ENCODE assay signal across 8 mouse cellular contexts in the genomic region with DNA sequence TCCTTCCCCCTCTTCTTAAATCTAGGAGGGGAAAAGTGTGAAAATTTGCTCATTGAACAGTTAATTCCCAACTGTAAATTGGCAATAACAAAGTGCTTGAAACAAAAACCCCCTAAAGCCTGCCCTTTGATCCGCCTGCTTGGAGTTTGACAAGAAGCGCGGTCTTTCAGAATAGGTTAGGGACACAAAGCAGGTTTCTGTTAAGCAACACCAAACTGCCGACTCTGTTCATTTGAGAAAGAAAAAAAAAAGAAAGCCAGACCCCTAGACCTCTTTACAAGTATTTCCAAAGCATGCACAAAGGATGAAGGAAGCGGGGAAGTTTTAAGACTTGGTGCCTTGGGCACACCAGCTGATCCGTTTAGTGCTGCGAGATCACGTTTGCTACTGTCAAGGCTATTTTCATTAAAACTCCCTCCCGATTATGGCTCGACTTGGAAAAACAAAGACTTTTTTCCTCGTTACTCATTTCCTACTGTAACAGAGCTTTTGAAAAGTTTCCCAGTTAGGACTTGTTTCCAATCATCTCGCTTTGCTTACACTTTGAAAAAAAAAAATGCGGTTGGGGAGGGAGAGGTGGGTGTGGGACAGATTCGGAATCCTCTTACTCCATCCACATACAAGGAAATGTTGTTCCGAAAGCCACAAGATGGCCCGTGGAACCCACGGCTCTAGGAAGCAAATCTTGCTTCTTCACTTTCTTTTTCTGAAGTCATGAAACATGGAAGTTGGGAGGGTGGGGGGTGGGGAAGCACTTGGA. TPM values are rescaled to one million over a fixed set of nuclear protein-coding genes. Genes with fewer than 3 reads are reported as not detected.
DNase-seq lines count a peak whose midpoint lies in the region; ATAC-seq and TF ChIP-seq lines count a peak whose summit lies in the region.

No protein-coding gene starts in this region.

- peak overlapping the region; percentile 44; the same call in 1 of the 2 replicates for H3K4me3 ChIP-seq in forebrain, postnatal 0 days (ENCODE audit: low read depth, low read length)
- H3K4me3 ChIP-seq in kidney, embryonic 14.5 days (ENCODE audit: low read length) = peak overlapping the region; percentile 45
- H3K4me3 ChIP-seq in midbrain, embryonic 16.5 days (ENCODE audit: low read depth, low read length) = peak overlapping the region; percentile 58; the same call in 1 of the 2 replicates

- H3K9ac ChIP-seq in forebrain, postnatal 0 days = no peak overlapping the region
- peak overlapping the region; percentile 70 for H3K9ac ChIP-seq in kidney, embryonic 14.5 days (ENCODE audit: low read depth, low read length)
- H3K9ac ChIP-seq in midbrain, embryonic 16.5 days (ENCODE audit: low read depth, low read length) = no peak overlapping the region; the same call in 1 of the 2 replicates

- H3K4me2 ChIP-seq in forebrain, postnatal 0 days (ENCODE audit: low read depth) = peak overlapping the region; percentile 91
- H3K4me2 ChIP-seq in kidney, embryonic 14.5 days (replicated peaks; ENCODE audit: low read depth, low read length) = peak overlapping the region; percentile 75
- peak overlapping the region; percentile 97 for H3K4me2 ChIP-seq in midbrain, embryonic 16.5 days (ENCODE audit: low read length)

- H3K27ac ChIP-seq in forebrain, postnatal 0 days (ENCODE audit: low read depth, low read length) = peak overlapping the region; percentile 40; the same call in 1 of the 2 replicates
- peak overlapping the region; percentile 98 for H3K27ac ChIP-seq in kidney, embryonic 14.5 days (ENCODE audit: low read depth, low read length)
- H3K27ac ChIP-seq in midbrain, embryonic 16.5 days (ENCODE audit: low read length) = peak overlapping the region; percentile 68

- peaks cover 17% of the 10 kb centered on the region for H3K27me3 ChIP-seq in forebrain, postnatal 0 days (ENCODE audit: insufficient read depth, low read length)
- no peaks in the 10 kb centered on the region for H3K27me3 ChIP-seq in kidney, embryonic 14.5 days (ENCODE audit: control insufficient read depth, insufficient read depth, low read length)
- peaks cover 3% of the 10 kb centered on the region; the same call in 1 of the 2 replicates for H3K27me3 ChIP-seq in midbrain, embryonic 16.5 days (ENCODE audit: control insufficient read depth, insufficient read depth, low read depth, low read length)

- no peaks in the 10 kb centered on the region for H3K9me3 ChIP-seq in forebrain, postnatal 0 days (ENCODE audit: low read length)
- no peaks in the 10 kb centered on the region for H3K9me3 ChIP-seq in kidney, embryonic 14.5 days (ENCODE audit: control insufficient read depth, low read length)
- no peaks in the 10 kb centered on the region for H3K9me3 ChIP-seq in midbrain, embryonic 16.5 days (replicated peaks; ENCODE audit: control insufficient read depth, low read length, poor library complexity, severe bottlenecking)

- 0 out of 2 replicates have a peak, but pooled peaks cover 14% of the 10 kb centered on the region for H3K4me1 ChIP-seq in forebrain, postnatal 0 days (ENCODE audit: insufficient read depth)
- peaks cover 17% of the 10 kb centered on the region for H3K4me1 ChIP-seq in kidney, embryonic 14.5 days (ENCODE audit: control insufficient read depth, insufficient read depth, low read length)
- peaks cover 36% of the 10 kb centered on the region for H3K4me1 ChIP-seq in midbrain, embryonic 16.5 days (ENCODE audit: control insufficient read depth, insufficient read depth, low read length)

- peak; percentile 32 for DNase-seq in urinary bladder, postnatal 14 days (ENCODE audit: low spot score)
- DNase-seq in urinary bladder, postnatal 4 days (ENCODE audit: low spot score in 2 of 2) = no peak
- peak; percentile 27 for DNase-seq in forebrain, postnatal 0 days
- no peak for DNase-seq in cerebellum, postnatal 36 days
- DNase-seq in cerebellum, adult 18-20 months = no peak

- WGBS in forebrain, postnatal 0 days = 2% methylated on average over 17 of the region's 17 CpGs
- WGBS in kidney, embryonic 14.5 days = under 1% methylated on average over 17 of the region's 17 CpGs
- 1% methylated on average over 17 of the region's 17 CpGs for WGBS in midbrain, embryonic 16.5 days

- no peak for ATAC-seq in forebrain, postnatal 0 days
- ATAC-seq in kidney, embryonic 14.5 days (ENCODE audit: low FRiP score, low TSS enrichment) = no peak
- no peak for ATAC-seq in midbrain, embryonic 16.5 days
- no peak for ATAC-seq in megakaryocyte progenitor cell, adult 5-6 weeks (replicated peaks; ENCODE audit: poor library complexity)

- TF ChIP-seq CTCF in forebrain, postnatal 0 days (IDR thresholded peaks at IDR 0.05; ENCODE audit: low read depth) = no peak

- no peaks in the 10 kb centered on the region for H3K36me3 ChIP-seq in forebrain, postnatal 0 days (ENCODE audit: insufficient read depth)
- peaks cover 35% of the 10 kb centered on the region for H3K36me3 ChIP-seq in kidney, embryonic 14.5 days (ENCODE audit: control insufficient read depth, insufficient read depth, low read length)
- no peaks in the 10 kb centered on the region for H3K36me3 ChIP-seq in midbrain, embryonic 16.5 days (ENCODE audit: control insufficient read depth, insufficient read depth, low read length)

RNA-seq across cellular contexts. Expression of gene Tgif1, which starts 5.4 kb away (rescaled TPM):
- 3.0 and 3.5 TPM in 2 replicates for total RNA-seq in forebrain, postnatal 0 days (2014; rRNA removed)
- 4.4 and 5.2 TPM in 2 replicates for polyA plus RNA-seq in forebrain, postnatal 0 days (2015; fragmentation: Nextera tagmentation; extraction: Ambion mirVana)
- 82.8 and 88.6 TPM in 2 replicates for polyA plus RNA-seq in kidney, embryonic 14.5 days (2014; fragmentation: Nextera tagmentation; extraction: Ambion mirVana)
- polyA plus RNA-seq in midbrain, embryonic 16.5 days (2015; fragmentation: Nextera tagmentation; extraction: Ambion mirVana) = 7.4 and 8.2 TPM in 2 replicates
- 77.5 and 85.6 TPM in 2 replicates for total RNA-seq in megakaryocyte progenitor cell, adult 5-6 weeks (2015)
- 47.0 and 53.9 TPM in 2 replicates for total RNA-seq in megakaryocyte progenitor cell, adult 5-6 weeks (2017)

Comparison
In these comparisons a context has a peak if more than half of its experiments do, and no peak if none do; other contexts are left out.
1. DNase-seq: peak in urinary bladder, postnatal 14 days (single experiment) and forebrain, postnatal 0 days (single experiment); none in urinary bladder, postnatal 4 days (0 of 2), cerebellum, postnatal 36 days (0 of 2) and cerebellum, adult 18-20 months (0 of 2).
2. H3K27ac ChIP-seq: peak in every context shown above with its lines; median percentile 98 in kidney, embryonic 14.5 days; 68 in midbrain, embryonic 16.5 days; 40 in forebrain, postnatal 0 days.
3. Peak in every context shown above with its lines, with median percentiles within 50 percentile points of each other: H3K4me2 ChIP-seq and H3K4me3 ChIP-seq.